Mouse (Mus musculus) forebrain, postnatal 0 days (tissue): Measurements from ENCODE around the gene Thnsl2. TPM values are rescaled to one million over a fixed set of nuclear protein-coding genes. Genes with fewer than 3 reads are reported as not detected.

ENCODE experiments used
- ATAC-seq: fragments of 200-750 bp; cut with Nextera tagmentation; 2 replicates; pipeline ENCODE4 v1.8.0; 2017; ENCODE audit warnings: mild to moderate bottlenecking, moderate library complexity
- DNase-seq: peaks from one replicate; pipeline ENCODE4 v3.0.0-alpha.2; 2015
- H3K27ac ChIP-seq: fragments of 300-500 bp; sonication (generic); 2 replicates; pipeline ENCODE4 v1.5.1; 2014; ENCODE audit warnings: low read depth, mild to moderate bottlenecking, antibody characterized with exemption, low read length, moderate library complexity, mixed read lengths
- H3K27me3 ChIP-seq: fragments of 300-500 bp; sonication (generic); 2 replicates; pipeline ENCODE4 v1.6.1; 2014; ENCODE audit warnings: mild to moderate bottlenecking, low read length, mixed read lengths; ENCODE audit not compliant: insufficient read depth
- H3K36me3 ChIP-seq: fragments of 300-500 bp; sonication (generic); 2 replicates; pipeline ENCODE4 v1.6.1; 2014; ENCODE audit warnings: mild to moderate bottlenecking, moderate library complexity; ENCODE audit not compliant: insufficient read depth
- H3K4me1 ChIP-seq: fragments of 300-500 bp; sonication (generic); 2 replicates; pipeline ENCODE4 v1.6.1; 2014; ENCODE audit warnings: antibody characterized with exemption; ENCODE audit not compliant: insufficient read depth
- H3K4me2 ChIP-seq: fragments of 300-500 bp; sonication (generic); 2 replicates; pipeline ENCODE4 v1.6.1; 2014; ENCODE audit warnings: low read depth, mild to moderate bottlenecking, moderate library complexity
- H3K4me3 ChIP-seq: fragments of 300-500 bp; sonication (generic); 2 replicates; pipeline ENCODE4 v1.5.1; 2014; ENCODE audit warnings: low read depth, low read length, mixed read lengths
- H3K9ac ChIP-seq: fragments of 300-500 bp; sonication (generic); 2 replicates; pipeline ENCODE4 v1.6.1; 2014; ENCODE audit warnings: mild to moderate bottlenecking
- H3K9me3 ChIP-seq: fragments of 300-500 bp; sonication (generic); 2 replicates; pipeline ENCODE4 v1.6.1; 2016; ENCODE audit warnings: low read length
- CTCF ChIP-seq: sonication (generic); IDR thresholded peaks from 2 replicates; pipeline ENCODE4 v1.5.1; 2016; ENCODE audit warnings: antibody characterized with exemption, control low read depth, low read depth
- WGBS: fragments of 180-500 bp; shearing (Covaris S2); extraction: QIAGEN DNeasy Blood & Tissue Kit; methylation state at CpG from one replicate; pipeline ENCODE4 v1.1.7; 2014; 5-methylcytosine and 5-hydroxymethylcytosine counted together
- polyA plus RNA-seq: library from polyadenylated mRNA; unstranded; fragments of >200 nt; fragmentation: Nextera tagmentation; extraction: Ambion mirVana; gene quantifications from 2 replicates; pipeline ENCODE4 v1.2.1, GENCODE M21; 2015
- total RNA-seq: library from RNA; depleted of rRNA; stranded (reverse); fragments of >200 nt; gene quantifications from 2 replicates; pipeline ENCODE4 v1.2.3, GENCODE M21; 2014; rRNA removed

Thnsl2 gene
- 4.0 and 5.2 TPM in 2 replicates for total RNA-seq
- 4.6 and 6.1 TPM in 2 replicates for polyA plus RNA-seq

GRCm38 (mm10) chr6:71143894-71144455 is at the start of gene Thnsl2:
Gene Thnsl2, minus strand, starts transcription at chr6:71144439.
- peak; percentile 95 for ATAC-seq
- H3K4me2 ChIP-seq: peak within 1 kb of the TSS; percentile 89
- DNase-seq: peak; percentile 84
- H3K9ac ChIP-seq: peak within 1 kb of the TSS; percentile 86
- H3K4me1 ChIP-seq: 0 out of 2 replicates have a peak, but pooled peaks cover 3% of the 10 kb centered on the region
- H3K9me3 ChIP-seq: 0 out of 2 replicates have a peak, but pooled peaks cover 8% of the 10 kb centered on the region
- TF ChIP-seq CTCF: peak; percentile 65
- H3K36me3 ChIP-seq: no peaks in the 10 kb centered on the region
- peak within 1 kb of the TSS; percentile 81 for H3K27ac ChIP-seq
- H3K27me3 ChIP-seq: no peaks in the 10 kb centered on the region
- peak within 1 kb of the TSS; percentile 66 for H3K4me3 ChIP-seq
- WGBS: under 1% methylated on average over 32 of the region's 32 CpGs

GRCm38 (mm10) chr6:71193151-71193740 is 49.0 kb upstream of the Thnsl2 start:
- Histone ChIP-seq H3K27ac (no peak overlapping the region), H3K27me3 (no peaks in the 10 kb centered on the region), H3K4me2 (no peak overlapping the region), H3K9me3 (no peaks in the 10 kb centered on the region), H3K4me1 (no peaks in the 10 kb centered on the region), H3K36me3 (no peaks in the 10 kb centered on the region), H3K4me3 (no peak overlapping the region), H3K9ac (no peak overlapping the region)
- DNase-seq (no peak), ATAC-seq (no peak)
- 83% methylated on average over 6 of the region's 6 CpGs for WGBS
- no peak for TF ChIP-seq CTCF

GRCm38 (mm10) chr6:71190501-71190900 is 46.3 kb upstream of the Thnsl2 start:
- WGBS: 86% methylated on average over 2 of the region's 2 CpGs
- Histone ChIP-seq H3K4me2 (no peak overlapping the region), H3K4me1 (no peaks in the 10 kb centered on the region), H3K4me3 (no peak overlapping the region), H3K9ac (no peak overlapping the region), H3K27me3 (no peaks in the 10 kb centered on the region), H3K9me3 (no peaks in the 10 kb centered on the region), H3K27ac (no peak overlapping the region), H3K36me3 (no peaks in the 10 kb centered on the region)
- TF ChIP-seq CTCF: no peak
- ATAC-seq (no peak), DNase-seq (no peak)

GRCm38 (mm10) chr6:71189578-71189977 is 45.3 kb upstream of the Thnsl2 start:
- 66% methylated on average over 1 of the region's 1 CpGs for WGBS
- Histone ChIP-seq H3K9me3 (no peaks in the 10 kb centered on the region), H3K36me3 (no peaks in the 10 kb centered on the region), H3K9ac (no peak overlapping the region), H3K4me3 (no peak overlapping the region), H3K4me1 (no peaks in the 10 kb centered on the region), H3K27ac (no peak overlapping the region), H3K27me3 (no peaks in the 10 kb centered on the region), H3K4me2 (no peak overlapping the region)
- ATAC-seq (no peak), DNase-seq (no peak)
- no peak for TF ChIP-seq CTCF

- DNase-seq (no peak), ATAC-seq (no peak)
- Histone ChIP-seq H3K4me2 (no peak overlapping the region), H3K4me1 (no peaks in the 10 kb centered on the region), H3K27me3 (no peaks in the 10 kb centered on the region), H3K9me3 (no peaks in the 10 kb centered on the region), H3K36me3 (no peaks in the 10 kb centered on the region), H3K27ac (no peak overlapping the region), H3K4me3 (no peak overlapping the region), H3K9ac (no peak overlapping the region)
- 87% methylated on average over 7 of the region's 7 CpGs for WGBS
- TF ChIP-seq CTCF: no peak
Observed at GRCm38 (mm10) chr6:71184941-71185604, 40.8 kb upstream of the Thnsl2 start.

GRCm38 (mm10) chr6:71180596-71180995 is 36.4 kb upstream of the Thnsl2 start:
- Histone ChIP-seq H3K9me3 (no peaks in the 10 kb centered on the region), H3K4me1 (no peaks in the 10 kb centered on the region), H3K4me2 (no peak overlapping the region), H3K27ac (no peak overlapping the region), H3K36me3 (no peaks in the 10 kb centered on the region), H3K4me3 (no peak overlapping the region), H3K9ac (no peak overlapping the region), H3K27me3 (no peaks in the 10 kb centered on the region)
- DNase-seq (no peak), ATAC-seq (no peak)
- 88% methylated on average over 1 of the region's 1 CpGs for WGBS
- TF ChIP-seq CTCF: no peak

GRCm38 (mm10) chr6:71172812-71173580 is 28.8 kb upstream of the Thnsl2 start:
- 92% methylated on average over 10 of the region's 10 CpGs for WGBS
- H3K4me2 ChIP-seq: no peak overlapping the region
- H3K9ac ChIP-seq: no peak overlapping the region
- no peak for DNase-seq
- no peaks in the 10 kb centered on the region for H3K36me3 ChIP-seq
- no peak overlapping the region for H3K27ac ChIP-seq
- H3K9me3 ChIP-seq: no peaks in the 10 kb centered on the region
- no peak overlapping the region for H3K4me3 ChIP-seq
- no peaks in the 10 kb centered on the region for H3K4me1 ChIP-seq
- no peaks in the 10 kb centered on the region for H3K27me3 ChIP-seq
- ATAC-seq: no peak
- no peak for TF ChIP-seq CTCF
